Mouse (Mus musculus) induced T-regulatory cell, adult 2 months (primary cell): ENCODE results near the gene Rnf217.

Source experiments
- DNase-seq: peaks from one replicate; pipeline ENCODE4 v3.0.0-alpha.2; 2012; ENCODE audit warnings: low read depth

Rnf217 gene

GRCm38 (mm10) chr10:31553302-31553701 lies 55.7 kb downstream of the Rnf217 start:
- DNase-seq = no peak

- no peak for DNase-seq
Observed at GRCm38 (mm10) chr10:31551850-31552249, 57.1 kb downstream of the Rnf217 start.

DNA sequence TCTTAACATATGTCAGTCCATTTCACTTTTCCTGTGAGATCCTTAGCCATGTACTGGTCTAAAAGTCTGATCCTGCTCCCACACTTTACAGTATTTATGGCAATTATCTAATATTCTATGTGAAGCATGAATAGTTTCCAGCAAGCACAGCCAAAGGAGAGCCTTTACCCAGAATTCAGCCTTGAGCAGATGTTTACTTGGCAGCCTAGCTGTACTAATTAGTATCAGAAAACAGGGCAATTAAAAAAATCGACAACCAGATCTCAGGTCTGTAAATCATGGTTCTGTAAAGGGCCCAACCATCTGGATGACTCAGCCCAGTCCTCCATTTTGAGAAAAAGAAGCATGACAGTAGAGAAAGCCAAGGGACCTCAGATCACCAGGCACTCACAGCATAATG lies 57.6 kb downstream of the Rnf217 start:
- no peak for DNase-seq

- DNase-seq = no peak
Observed at GRCm38 (mm10) chr10:31547156-31547555, 61.8 kb downstream of the Rnf217 start.

DNA sequence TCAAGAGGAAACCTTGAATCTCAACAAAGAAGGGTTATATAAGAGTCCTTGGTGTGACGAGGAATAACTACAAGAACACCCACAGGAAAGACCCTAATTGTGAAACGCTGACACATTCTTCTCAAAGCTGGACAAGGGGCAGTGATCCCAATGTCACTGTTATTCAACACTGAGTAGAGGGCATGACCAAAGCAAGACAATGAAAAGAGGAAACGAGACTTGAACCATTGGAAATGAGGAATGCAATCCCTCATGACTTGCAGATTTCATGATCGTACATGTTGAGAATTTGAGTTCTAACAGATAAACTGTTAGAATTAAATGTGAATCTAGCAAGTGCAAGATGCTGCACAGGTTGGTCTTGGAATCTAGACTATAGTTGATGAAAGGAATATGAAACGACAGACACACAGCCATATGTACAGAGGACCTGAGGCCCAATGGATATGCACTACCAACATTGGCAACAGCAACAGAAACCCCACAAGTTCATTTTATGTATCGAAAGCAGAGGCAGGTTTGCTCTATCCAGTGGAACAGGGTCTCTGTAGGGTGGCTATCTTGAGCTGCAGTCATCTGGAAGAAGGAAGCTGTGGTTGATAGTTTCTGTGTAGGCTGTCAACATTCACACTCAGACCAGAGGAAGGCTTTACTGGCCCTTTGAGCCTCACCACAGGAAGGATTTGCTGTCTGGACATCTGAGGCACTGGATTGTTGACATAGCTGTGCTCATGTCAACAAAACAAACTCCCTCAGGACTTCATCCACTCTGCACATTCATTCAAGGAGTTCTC lies 64.6 kb downstream of the Rnf217 start:
- DNase-seq = no peak

- no peak for DNase-seq
Observed at GRCm38 (mm10) chr10:31540518-31540917, 68.5 kb downstream of the Rnf217 start.

DNA sequence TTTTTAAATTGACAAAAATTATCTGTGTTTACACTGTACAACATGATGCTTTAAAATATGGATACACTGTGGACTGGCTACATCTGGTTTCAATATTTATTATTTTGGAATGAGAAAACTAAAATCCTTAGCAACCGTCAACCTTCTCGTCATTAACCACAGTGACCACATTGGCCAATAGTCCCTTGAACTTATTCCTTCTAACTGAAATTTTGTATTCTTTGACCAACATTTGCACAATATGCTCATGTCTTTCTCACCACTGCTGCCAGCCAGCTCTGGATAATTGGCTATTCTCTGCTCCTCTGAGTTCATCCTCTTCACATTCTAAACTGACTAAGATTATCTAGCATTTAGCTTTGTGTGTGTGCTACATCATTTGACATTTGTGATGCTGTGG lies 69.6 kb downstream of the Rnf217 start:
- DNase-seq = no peak

- no peak for DNase-seq
Observed at GRCm38 (mm10) chr10:31538721-31539120, 70.3 kb downstream of the Rnf217 start.

GRCm38 (mm10) chr10:31538243-31538642 lies 70.7 kb downstream of the Rnf217 start:
- no peak for DNase-seq

DNA sequence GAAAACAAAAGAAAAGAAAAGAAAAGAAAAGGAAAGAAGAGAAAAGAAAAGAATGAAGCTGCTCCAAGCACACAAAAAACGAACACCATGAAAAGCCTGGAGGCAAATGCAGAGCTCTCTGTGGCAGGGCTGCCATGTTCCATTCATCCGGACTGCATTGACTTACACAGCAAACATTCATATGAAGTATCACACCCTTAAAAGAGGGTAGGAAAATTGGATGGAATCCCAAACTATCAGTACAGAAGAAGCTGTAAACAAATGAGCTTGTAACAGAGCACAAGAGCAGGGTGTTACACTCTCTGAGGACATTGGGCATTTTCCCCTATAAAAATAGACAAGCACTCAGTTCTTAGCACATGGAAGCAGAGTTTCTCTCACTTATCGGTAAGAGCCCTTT lies 71.8 kb downstream of the Rnf217 start:
- no peak for DNase-seq

DNA sequence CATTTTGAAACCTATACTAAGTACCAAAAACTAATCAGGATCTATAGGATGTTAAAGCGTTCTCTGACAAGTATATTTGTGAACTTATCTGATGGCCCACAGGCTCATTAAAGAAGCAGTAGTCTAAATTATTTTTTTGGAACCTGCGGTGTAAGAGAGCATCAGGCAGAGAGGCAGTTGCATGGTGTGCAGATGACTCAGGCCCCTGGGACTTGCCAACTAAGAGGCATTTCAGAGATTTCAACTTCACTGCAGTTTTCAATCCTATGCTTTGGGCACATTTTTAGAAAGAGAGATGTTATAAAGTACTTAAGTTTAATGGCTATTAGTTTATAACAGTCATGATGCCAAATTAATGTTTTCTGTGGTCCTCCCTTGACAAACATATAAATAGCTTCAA lies 73.9 kb downstream of the Rnf217 start:
- no peak for DNase-seq

- DNase-seq = no peak
Observed at GRCm38 (mm10) chr10:31533270-31533826, 75.6 kb downstream of the Rnf217 start.

- no peak for DNase-seq
Observed at GRCm38 (mm10) chr10:31532782-31533181, 76.2 kb downstream of the Rnf217 start.

- no peak for DNase-seq
Observed at GRCm38 (mm10) chr10:31528297-31528984, 80.5 kb downstream of the Rnf217 start.

GRCm38 (mm10) chr10:31525705-31526104 lies 83.3 kb downstream of the Rnf217 start:
- no peak for DNase-seq

GRCm38 (mm10) chr10:31519420-31519819 lies 89.6 kb downstream of the Rnf217 start:
- no peak for DNase-seq

DNA sequence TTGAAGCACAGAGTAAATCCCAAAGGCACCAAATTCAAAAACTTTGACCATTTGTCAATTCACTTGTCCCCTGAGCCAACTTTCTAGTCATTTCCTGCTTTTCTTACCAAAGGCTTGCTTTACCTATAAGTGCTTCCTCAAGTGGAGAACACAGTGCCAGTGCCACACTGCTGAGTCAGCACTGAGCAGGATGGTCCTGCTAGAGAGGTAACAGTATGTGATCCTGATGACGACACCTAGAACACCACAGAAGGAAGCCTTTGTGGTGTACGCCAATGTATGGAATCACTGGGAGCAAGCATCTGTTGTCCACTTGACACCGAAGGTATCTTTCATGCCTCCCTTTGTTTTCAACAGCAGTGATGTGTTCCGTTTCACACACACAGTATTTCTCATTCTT lies 90.8 kb downstream of the Rnf217 start:
- DNase-seq = no peak

DNA sequence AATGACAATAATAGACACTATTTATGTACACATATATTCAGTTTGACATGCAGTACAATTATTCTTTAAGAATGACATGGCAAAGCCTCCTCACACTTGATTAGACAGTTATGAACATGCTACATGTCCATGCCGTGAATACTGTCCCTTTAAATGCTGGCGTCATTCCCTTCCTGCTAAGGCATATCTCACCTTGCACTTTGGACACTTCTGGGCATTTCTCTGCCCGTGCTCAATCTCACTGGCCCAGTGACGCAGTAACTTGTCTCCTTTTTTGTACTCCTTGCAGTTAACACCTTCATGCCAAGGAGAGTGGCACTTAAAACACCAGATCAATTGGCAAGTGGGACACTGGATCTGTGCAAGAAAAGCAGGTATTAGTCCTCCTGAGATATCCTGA lies 91.8 kb downstream of the Rnf217 start:
- DNase-seq = no peak

- no peak for DNase-seq
Observed at GRCm38 (mm10) chr10:31515897-31516296, 93.1 kb downstream of the Rnf217 start.

GRCm38 (mm10) chr10:31504134-31504551 lies 104.8 kb downstream of the Rnf217 start:
- no peak for DNase-seq

GRCm38 (mm10) chr10:31503542-31504133 lies 105.3 kb downstream of the Rnf217 start:
- DNase-seq = no peak

- DNase-seq = no peak
Observed at GRCm38 (mm10) chr10:31501644-31502043, 107.3 kb downstream of the Rnf217 start.

- no peak for DNase-seq
Observed at GRCm38 (mm10) chr10:31496931-31497330, 112.1 kb downstream of the Rnf217 start.
